Comparison of ENCODE assay signal across 8 mouse cellular contexts in the genomic region with DNA sequence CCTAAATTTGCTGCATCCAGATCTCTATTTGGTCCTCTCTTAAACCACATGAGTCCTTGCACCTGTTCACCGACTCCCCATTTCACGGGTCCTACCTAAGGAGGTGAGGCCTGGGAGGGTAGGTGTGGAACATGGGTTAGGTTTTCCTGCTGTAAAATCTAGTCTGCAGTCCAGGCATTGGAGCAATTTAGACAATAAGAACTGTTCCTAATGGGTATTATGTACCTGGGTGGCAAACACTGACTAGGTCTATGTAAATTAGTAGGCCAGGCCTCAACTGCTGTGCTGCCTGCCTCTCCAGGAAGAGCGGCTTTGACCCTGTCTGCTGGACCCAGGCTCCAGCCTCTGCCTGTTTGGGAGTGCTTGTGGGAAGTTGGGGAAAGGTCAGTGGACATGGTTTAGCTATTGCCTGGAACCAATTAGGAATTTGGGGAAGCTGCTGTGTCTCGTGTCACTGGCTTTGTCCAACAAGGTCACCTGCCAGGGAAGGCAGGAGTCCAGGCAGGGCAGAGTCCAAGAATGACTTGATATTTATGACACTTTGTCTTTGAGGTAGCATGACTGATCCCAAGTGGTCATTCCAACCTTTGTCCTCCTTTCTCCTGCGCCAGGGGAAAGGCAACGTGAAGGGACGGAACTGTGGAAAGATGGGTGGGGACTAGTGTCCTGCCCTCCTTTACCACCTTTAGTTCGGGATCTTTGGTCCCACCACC. TPM values are rescaled to one million over a fixed set of nuclear protein-coding genes. Genes with fewer than 3 reads are reported as not detected.
DNase-seq lines count a peak whose midpoint lies in the region; ATAC-seq and TF ChIP-seq lines count a peak whose summit lies in the region.

No protein-coding gene starts in this region.

- WGBS in lung, adult 2 months = 64% methylated on average over 8 of the region's 8 CpGs
- 69% methylated on average over 8 of the region's 8 CpGs for WGBS in neural tube, embryonic 14.5 days

- peaks cover 43% of the 10 kb centered on the region for H3K4me1 ChIP-seq in lung, adult 2 months (ENCODE audit: control insufficient read depth, insufficient read depth, low read length)
- peaks cover 13% of the 10 kb centered on the region for H3K4me1 ChIP-seq in neural tube, embryonic 14.5 days (ENCODE audit: control insufficient read depth, insufficient read depth, low read length)

- DNase-seq in lung, adult 2 months = peak; percentile 31
- no peak for DNase-seq in lung, postnatal 14 days
- DNase-seq in gastrocnemius, postnatal 10 days = peak; percentile 65
- peak; percentile 93 for DNase-seq in kidney, adult 11 months
- no peak for DNase-seq in cerebellum, postnatal 25 days
- DNase-seq in urinary bladder, adult 18-20 months (ENCODE audit: low spot score in 2 of 2) = no peak

- no peak overlapping the region for H3K9ac ChIP-seq in neural tube, embryonic 14.5 days (replicated peaks; ENCODE audit: low read depth, low read length)

- no peaks in the 10 kb centered on the region for H3K27me3 ChIP-seq in neural tube, embryonic 14.5 days (ENCODE audit: control insufficient read depth, insufficient read depth, low read length)

- no peaks in the 10 kb centered on the region for H3K9me3 ChIP-seq in neural tube, embryonic 14.5 days (ENCODE audit: control insufficient read depth, low read length)

- no peak for TF ChIP-seq POLR2A in lung, adult 2 months (IDR thresholded peaks at IDR 0.05; ENCODE audit: borderline replicate concordance, extremely low read depth, low read depth, low read length)

- ATAC-seq in neural tube, embryonic 14.5 days (ENCODE audit: low read depth) = no peak
- ATAC-seq in frontal cortex, adult (ENCODE audit: low TSS enrichment) = no peak

- no peak overlapping the region for H3K4me3 ChIP-seq in lung, adult 2 months (replicated peaks; ENCODE audit: extremely low read depth, low read depth, low read length)
- H3K4me3 ChIP-seq in neural tube, embryonic 14.5 days (ENCODE audit: low read depth, low read length) = no peak overlapping the region

- H3K4me2 ChIP-seq in neural tube, embryonic 14.5 days (ENCODE audit: low read depth, low read length) = no peak overlapping the region

- TF ChIP-seq CTCF in lung, adult 2 months (IDR thresholded peaks at IDR 0.05; ENCODE audit: insufficient read depth, low read length) = no peak

- H3K36me3 ChIP-seq in neural tube, embryonic 14.5 days (ENCODE audit: control insufficient read depth, insufficient read depth, low read length) = no peaks in the 10 kb centered on the region

- peak overlapping the region; percentile 74; the same call in 1 of the 2 replicates for H3K27ac ChIP-seq in neural tube, embryonic 14.5 days (ENCODE audit: low read depth, low read length)

RNA-seq across cellular contexts. Expression of gene Gm16253, which starts 1.4 kb away (rescaled TPM):
- polyA plus RNA-seq in lung, adult 2 months (2012; rRNA removed) = not detected in 2 replicates
- 1 to 10 TPM in 1 of 2 experiments, under 1 TPM in 1; 0.70 to 1.1 TPM for total RNA-seq in gastrocnemius, postnatal 10 days (2021)
- 0.90 and 1.2 TPM in 2 replicates for polyA plus RNA-seq in neural tube, embryonic 14.5 days (2014; fragmentation: Nextera tagmentation; extraction: Ambion mirVana)

RNA-seq across cellular contexts. Expression of gene Txnip, which starts 17.7 kb away (rescaled TPM):
- 687 and 806 TPM in 2 replicates for polyA plus RNA-seq in lung, adult 2 months (2012; rRNA removed)
- 100 to 1,000 TPM; 484 to 520 TPM for total RNA-seq in gastrocnemius, postnatal 10 days (2021)
- polyA plus RNA-seq in neural tube, embryonic 14.5 days (2014; fragmentation: Nextera tagmentation; extraction: Ambion mirVana) = 48.9 and 75.6 TPM in 2 replicates

RNA-seq across cellular contexts. Expression of gene Polr3gl, which starts 18.6 kb away (rescaled TPM):
- polyA plus RNA-seq in lung, adult 2 months (2012; rRNA removed) = 18.3 and 21.3 TPM in 2 replicates
- 10 to 100 TPM; 32.1 to 32.7 TPM for total RNA-seq in gastrocnemius, postnatal 10 days (2021)
- polyA plus RNA-seq in neural tube, embryonic 14.5 days (2014; fragmentation: Nextera tagmentation; extraction: Ambion mirVana) = 20.5 and 22.9 TPM in 2 replicates

RNA-seq across cellular contexts. Expression of gene Ankrd34a, which starts 21.0 kb away (rescaled TPM):
- polyA plus RNA-seq in lung, adult 2 months (2012; rRNA removed) = 0.27 and 0.44 TPM in 2 replicates
- total RNA-seq in gastrocnemius, postnatal 10 days (2021) = 1 to 10 TPM in 1 of 2 experiments, under 1 TPM in 1; 0.96 to 1.9 TPM
- 18.6 and 21.0 TPM in 2 replicates for polyA plus RNA-seq in neural tube, embryonic 14.5 days (2014; fragmentation: Nextera tagmentation; extraction: Ambion mirVana)

RNA-seq across cellular contexts. Expression of gene Lix1l, which starts 25.5 kb away (rescaled TPM):
- 20.6 and 34.4 TPM in 2 replicates for polyA plus RNA-seq in lung, adult 2 months (2012; rRNA removed)
- 10 to 100 TPM; 24.1 to 26.9 TPM for total RNA-seq in gastrocnemius, postnatal 10 days (2021)
- polyA plus RNA-seq in neural tube, embryonic 14.5 days (2014; fragmentation: Nextera tagmentation; extraction: Ambion mirVana) = 7.4 and 7.6 TPM in 2 replicates

Comparison
In these comparisons a context has a peak if more than half of its experiments do, and no peak if none do; other contexts are left out.
1. DNase-seq: peak in lung, adult 2 months (single experiment), gastrocnemius, postnatal 10 days (single experiment) and kidney, adult 11 months (single experiment); none in lung, postnatal 14 days (single experiment), cerebellum, postnatal 25 days (0 of 2) and urinary bladder, adult 18-20 months (0 of 2).